Mouse (Mus musculus): Measurements from ENCODE around the gene Aknad1. TPM values are rescaled to one million over a fixed set of nuclear protein-coding genes. Genes with fewer than 3 reads are reported as not detected.
A peak's percentile ranks its signal among the peaks of the same experiment; 100 is the strongest.

The Aknad1 gene
- polyA plus RNA-seq, 1 experiment, result not detected

DNA sequence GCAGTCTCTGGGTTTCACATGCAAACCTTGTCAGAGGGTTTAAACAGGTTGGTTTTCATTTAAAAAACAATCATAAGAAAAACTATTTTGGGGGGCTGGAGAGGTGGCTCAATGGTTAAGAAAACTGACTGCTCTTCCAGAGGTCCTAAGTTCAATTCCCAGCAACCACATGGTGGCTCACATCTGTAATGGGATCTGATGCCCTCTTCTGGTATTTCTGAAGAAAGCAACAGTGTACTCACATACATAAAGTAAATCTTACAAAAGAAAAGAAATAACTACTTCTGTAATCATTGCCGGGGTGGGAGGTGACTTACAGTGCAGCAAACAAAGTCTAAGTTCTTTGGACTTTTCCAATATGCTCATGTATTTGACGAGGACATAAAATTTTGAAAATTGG, 58.9 kb downstream of the Aknad1 start:
- no peak overlapping the region for H3K27ac ChIP-seq (ENCODE audit: insufficient read depth, low read depth, low read length)
- TF ChIP-seq POLR2A (IDR thresholded peaks at IDR 0.05; ENCODE audit: insufficient read depth, low read depth, low read length) (no peak), CTCF (IDR thresholded peaks at IDR 0.05; ENCODE audit: insufficient read depth, low read depth, low read length) (no peak)
- 80% methylated on average over 2 of the region's 2 CpGs for WGBS
- no peaks in the 10 kb centered on the region for H3K4me1 ChIP-seq (ENCODE audit: control insufficient read depth, insufficient read depth, low read length)
- H3K4me3 ChIP-seq (ENCODE audit: insufficient read depth, low read depth, low read length), result no peak overlapping the region

DNA sequence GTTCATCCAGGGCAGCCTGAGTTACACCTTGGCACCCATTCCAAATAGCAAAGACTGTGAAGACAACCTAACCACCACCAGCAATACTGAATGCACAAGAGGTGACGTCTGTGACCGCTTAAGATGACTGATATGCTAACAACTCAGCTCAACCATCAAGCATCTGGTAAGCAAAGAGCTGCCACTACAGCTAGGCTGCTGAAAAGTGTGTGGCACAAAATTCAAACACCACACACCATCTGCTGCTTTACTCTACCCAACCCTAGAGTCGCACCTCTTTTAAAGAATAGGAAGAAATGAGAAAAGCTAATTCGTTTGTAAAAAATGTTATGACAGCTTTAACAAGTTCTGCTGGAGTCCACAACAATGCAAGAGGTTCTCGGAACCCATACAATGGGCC, 66.2 kb downstream of the Aknad1 start:
- TF ChIP-seq CTCF (IDR thresholded peaks at IDR 0.05; ENCODE audit: insufficient read depth, low read depth, low read length), result no peak
- TF ChIP-seq POLR2A (IDR thresholded peaks at IDR 0.05; ENCODE audit: insufficient read depth, low read depth, low read length), result no peak
- no peak overlapping the region for H3K27ac ChIP-seq (ENCODE audit: insufficient read depth, low read depth, low read length)
- no peaks in the 10 kb centered on the region; the same call in 1 of the 2 replicates for H3K4me1 ChIP-seq (ENCODE audit: control insufficient read depth, insufficient read depth, low read length)
- WGBS, result 65% methylated on average over 5 of the region's 5 CpGs
- no peak overlapping the region for H3K4me3 ChIP-seq (ENCODE audit: insufficient read depth, low read depth, low read length)

DNA sequence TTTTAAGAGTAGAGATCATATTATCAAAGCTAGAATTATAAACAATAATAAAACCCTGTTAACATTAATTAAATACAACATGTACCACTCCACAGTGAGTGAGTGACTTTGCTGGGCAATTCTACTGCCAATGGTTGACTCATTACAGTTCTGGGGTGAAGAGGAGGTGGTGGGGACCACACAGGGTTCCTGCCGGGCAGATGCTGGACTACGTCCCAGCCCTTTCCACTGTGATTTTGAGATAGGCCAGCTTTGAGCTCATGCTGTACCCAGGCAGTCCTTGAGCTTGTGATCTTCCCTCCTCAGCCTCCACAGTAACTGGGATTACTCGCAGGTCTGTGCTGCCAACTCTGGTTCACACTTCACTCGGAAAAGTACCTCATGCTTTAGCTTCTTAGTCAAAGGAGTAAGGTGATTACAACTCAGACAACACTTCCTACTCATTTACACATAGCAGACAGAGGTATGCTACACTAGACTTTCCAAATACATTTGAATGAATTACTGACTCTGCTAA, 71.3 kb downstream of the Aknad1 start:
- Histone ChIP-seq H3K4me1 (ENCODE audit: control insufficient read depth, insufficient read depth, low read length) (peaks cover 4% of the 10 kb centered on the region; the same call in 1 of the 2 replicates), H3K27ac (ENCODE audit: insufficient read depth, low read depth, low read length) (no peak overlapping the region), H3K4me3 (ENCODE audit: insufficient read depth, low read depth, low read length) (no peak overlapping the region)
- WGBS, result 48% methylated on average over 4 of the region's 4 CpGs
- TF ChIP-seq POLR2A (IDR thresholded peaks at IDR 0.05; ENCODE audit: insufficient read depth, low read depth, low read length) (no peak), CTCF (IDR thresholded peaks at IDR 0.05; ENCODE audit: insufficient read depth, low read depth, low read length) (no peak)

DNA sequence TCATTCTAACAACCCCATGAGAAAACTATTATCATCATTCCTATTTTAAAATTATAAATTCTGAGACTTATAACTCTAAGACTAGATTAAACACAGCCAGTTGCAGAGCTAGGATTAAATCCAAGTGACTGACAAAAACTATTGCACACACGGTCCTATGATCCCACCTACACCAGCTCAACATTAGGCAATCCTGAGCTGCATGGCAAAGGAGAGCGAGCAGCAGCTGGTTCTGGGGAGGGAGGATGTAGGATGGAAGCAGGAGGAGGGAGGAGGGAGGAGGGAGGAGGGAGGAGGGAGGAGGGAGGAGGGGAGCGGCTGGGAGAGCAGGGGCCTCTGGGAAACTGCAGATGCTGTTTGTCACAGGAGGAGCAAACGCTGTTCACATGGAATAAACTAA, 76.2 kb downstream of the Aknad1 start:
- Histone ChIP-seq H3K4me3 (ENCODE audit: insufficient read depth, low read depth, low read length) (no peak overlapping the region), H3K4me1 (ENCODE audit: control insufficient read depth, insufficient read depth, low read length) (peaks cover 13% of the 10 kb centered on the region), H3K27ac (ENCODE audit: insufficient read depth, low read depth, low read length) (no peak overlapping the region)
- WGBS, result 31% methylated on average over 4 of the region's 4 CpGs
- TF ChIP-seq POLR2A (IDR thresholded peaks at IDR 0.05; ENCODE audit: insufficient read depth, low read depth, low read length) (no peak), CTCF (IDR thresholded peaks at IDR 0.05; ENCODE audit: insufficient read depth, low read depth, low read length) (no peak)

DNA sequence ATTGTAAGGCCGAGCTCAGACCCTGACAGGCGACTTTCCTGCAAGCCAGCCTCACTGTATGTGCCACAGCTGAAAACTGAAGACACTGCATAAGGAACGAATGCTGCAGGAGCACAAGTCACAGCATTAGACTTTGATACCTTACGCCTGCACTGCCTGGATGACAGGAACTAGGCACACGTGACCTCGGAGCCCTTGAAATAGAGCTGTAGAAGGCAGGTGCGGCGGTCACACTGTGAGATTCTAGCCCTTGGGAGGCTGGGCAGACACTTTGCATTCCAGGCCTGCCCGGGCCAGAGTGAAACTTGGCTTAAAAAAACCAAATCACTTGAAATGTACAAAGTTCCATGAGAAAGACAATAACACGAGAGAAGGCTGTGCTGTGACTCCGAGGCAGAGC, 91.0 kb downstream of the Aknad1 start:
- TF ChIP-seq CTCF (IDR thresholded peaks at IDR 0.05; ENCODE audit: insufficient read depth, low read depth, low read length) (no peak), POLR2A (IDR thresholded peaks at IDR 0.05; ENCODE audit: insufficient read depth, low read depth, low read length) (no peak)
- 67% methylated on average over 11 of the region's 11 CpGs for WGBS
- Histone ChIP-seq H3K4me1 (ENCODE audit: control insufficient read depth, insufficient read depth, low read length) (peaks cover 7% of the 10 kb centered on the region), H3K4me3 (ENCODE audit: insufficient read depth, low read depth, low read length) (no peak overlapping the region), H3K27ac (ENCODE audit: insufficient read depth, low read depth, low read length) (peak overlapping the region; percentile 37; the same call in 1 of the 2 replicates)

GRCm38 (mm10) chr3:108831750-108832149, 92.3 kb downstream of the Aknad1 start:
- no peak overlapping the region for H3K4me3 ChIP-seq (ENCODE audit: insufficient read depth, low read depth, low read length)
- peaks cover 7% of the 10 kb centered on the region for H3K4me1 ChIP-seq (ENCODE audit: control insufficient read depth, insufficient read depth, low read length)
- no peak for TF ChIP-seq POLR2A (IDR thresholded peaks at IDR 0.05; ENCODE audit: insufficient read depth, low read depth, low read length)
- no peak for TF ChIP-seq CTCF (IDR thresholded peaks at IDR 0.05; ENCODE audit: insufficient read depth, low read depth, low read length)
- WGBS, result 90% methylated on average over 6 of the region's 6 CpGs
- H3K27ac ChIP-seq (ENCODE audit: insufficient read depth, low read depth, low read length), result no peak overlapping the region

Other genes starting within 250 kb of the Aknad1 start
- gene 1700013F07Rik, start 205.5 kb upstream of the Aknad1 start, polyA plus RNA-seq (2012; ENCODE audit: insufficient read depth, insufficient read length, low replicate concordance, missing spikeins), result not detected in 2 replicates
- not detected in 2 replicates for gene 5330417C22Rik, start 203.1 kb upstream of the Aknad1 start, polyA plus RNA-seq (2012; ENCODE audit: insufficient read depth, insufficient read length, low replicate concordance, missing spikeins)
- gene Tmem167b, start 177.2 kb upstream of the Aknad1 start, polyA plus RNA-seq (2012; ENCODE audit: insufficient read depth, insufficient read length, low replicate concordance, missing spikeins), result not detected in 2 replicates
- not detected in 2 replicates for gene Taf13, start 168.0 kb upstream of the Aknad1 start, polyA plus RNA-seq (2012; ENCODE audit: insufficient read depth, insufficient read length, low replicate concordance, missing spikeins)
- 109 TPM in 1 of 2 replicates, not detected in the other for gene Wdr47, start 148.4 kb upstream of the Aknad1 start, polyA plus RNA-seq (2012; ENCODE audit: insufficient read depth, insufficient read length, low replicate concordance, missing spikeins)
- gene Clcc1, start 85.7 kb upstream of the Aknad1 start, polyA plus RNA-seq (2012; ENCODE audit: insufficient read depth, insufficient read length, low replicate concordance, missing spikeins), result not detected in 2 replicates
- gene Gpsm2, start 17.3 kb upstream of the Aknad1 start, polyA plus RNA-seq (2012; ENCODE audit: insufficient read depth, insufficient read length, low replicate concordance, missing spikeins), result not detected in 2 replicates
- not detected in 2 replicates for gene Stxbp3, start 100.9 kb downstream of the Aknad1 start, polyA plus RNA-seq (2012; ENCODE audit: insufficient read depth, insufficient read length, low replicate concordance, missing spikeins)
- not detected in 2 replicates for gene Fndc7, start 150.3 kb downstream of the Aknad1 start, polyA plus RNA-seq (2012; ENCODE audit: insufficient read depth, insufficient read length, low replicate concordance, missing spikeins)
- not detected in 2 replicates for gene Prpf38b, start 172.1 kb downstream of the Aknad1 start, polyA plus RNA-seq (2012; ENCODE audit: insufficient read depth, insufficient read length, low replicate concordance, missing spikeins)
- not detected in 2 replicates for gene Henmt1, start 200.2 kb downstream of the Aknad1 start, polyA plus RNA-seq (2012; ENCODE audit: insufficient read depth, insufficient read length, low replicate concordance, missing spikeins)
- gene Gm9857, start 200.8 kb downstream of the Aknad1 start, polyA plus RNA-seq (2012; ENCODE audit: insufficient read depth, insufficient read length, low replicate concordance, missing spikeins), result not detected in 2 replicates

Measured in olfactory bulb, adult 2 months (tissue).